Comparison of ENCODE assay signal across 8 mouse cellular contexts in the genomic region with DNA sequence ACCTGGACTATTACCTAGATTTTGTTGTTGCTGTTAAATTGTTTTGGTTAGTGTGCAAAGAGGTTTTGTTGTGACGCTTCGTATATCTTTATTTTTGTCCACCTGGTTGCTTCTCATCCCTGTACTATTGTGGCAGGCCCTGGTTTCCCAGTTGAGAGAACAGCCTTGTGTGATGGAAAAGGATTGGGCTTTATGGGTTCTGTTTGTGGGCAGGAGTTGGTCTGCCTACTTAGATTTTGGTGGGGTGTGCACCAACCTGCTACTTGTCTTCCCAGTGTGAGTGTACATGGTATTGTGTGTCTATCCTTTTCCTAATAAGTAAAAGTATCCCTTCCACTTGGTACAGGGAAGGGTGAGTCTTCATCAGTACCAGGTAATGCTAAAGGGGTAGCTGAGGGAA. TPM values are rescaled to one million over a fixed set of nuclear protein-coding genes. Genes with fewer than 3 reads are reported as not detected.
DNase-seq lines count a peak whose midpoint lies in the region; ATAC-seq and TF ChIP-seq lines count a peak whose summit lies in the region.

No protein-coding gene starts in this region.

- no peak for TF ChIP-seq CTCF in kidney, adult 2 months (conservative IDR thresholded peaks at IDR 0.05; ENCODE audit: insufficient read depth, insufficient read length, low read depth, low read length)
- TF ChIP-seq CTCF in G1E (IDR thresholded peaks at IDR 0.05; ENCODE audit: low read depth, low read length), result no peak

- peak overlapping the region; percentile 67; the same call in 1 of the 2 replicates for H3K4me2 ChIP-seq in kidney, embryonic 14.5 days (replicated peaks; ENCODE audit: low read depth, low read length)
- H3K4me2 ChIP-seq in forebrain, embryonic 15.5 days (replicated peaks), result peak overlapping the region; percentile 58
- H3K4me2 ChIP-seq in limb, embryonic 15.5 days, result peak overlapping the region; percentile 71; the same call in 1 of the 2 replicates

- no peak overlapping the region for H3K27ac ChIP-seq in kidney, embryonic 14.5 days (ENCODE audit: low read depth, low read length)
- H3K27ac ChIP-seq in kidney, adult 2 months (ENCODE audit: insufficient read depth, low read depth, low read length), result no peak overlapping the region
- no peak overlapping the region for H3K27ac ChIP-seq in forebrain, embryonic 15.5 days (replicated peaks)
- H3K27ac ChIP-seq in limb, embryonic 15.5 days, result peak overlapping the region; percentile 67; the same call in 1 of the 2 replicates

- H3K27me3 ChIP-seq in kidney, embryonic 14.5 days (ENCODE audit: control insufficient read depth, insufficient read depth, low read length), result no peaks in the 10 kb centered on the region
- H3K27me3 ChIP-seq in kidney, adult 2 months (replicated peaks; ENCODE audit: control insufficient read depth, insufficient read depth, low read length), result no peaks in the 10 kb centered on the region
- H3K27me3 ChIP-seq in G1E (ENCODE audit: insufficient read depth, low read length), result no peaks in the 10 kb centered on the region
- H3K27me3 ChIP-seq in forebrain, embryonic 15.5 days, result no peaks in the 10 kb centered on the region
- H3K27me3 ChIP-seq in limb, embryonic 15.5 days, result no peaks in the 10 kb centered on the region

- no peak for TF ChIP-seq POLR2A in kidney, adult 2 months (IDR thresholded peaks at IDR 0.05; ENCODE audit: low read depth, low read length)

- WGBS in kidney, embryonic 14.5 days, result 89% methylated on average over 2 of the region's 2 CpGs
- WGBS in kidney, adult 2 months, result 81% methylated on average over 2 of the region's 2 CpGs
- WGBS in forebrain, embryonic 15.5 days, result 85% methylated on average over 2 of the region's 2 CpGs
- 89% methylated on average over 2 of the region's 2 CpGs for WGBS in limb, embryonic 15.5 days

- no peak for ATAC-seq in kidney, embryonic 14.5 days (ENCODE audit: low FRiP score, low TSS enrichment)
- no peak for ATAC-seq in G1E (ENCODE audit: extremely low read depth, insufficient number of reproducible peaks, low FRiP score, poor library complexity, severe bottlenecking)
- no peak for ATAC-seq in forebrain, embryonic 15.5 days (replicated peaks)
- ATAC-seq in limb, embryonic 15.5 days (ENCODE audit: insufficient number of reproducible peaks, low FRiP score, low TSS enrichment, low read depth), result no peak

- H3K9me3 ChIP-seq in kidney, embryonic 14.5 days (ENCODE audit: control insufficient read depth, low read length), result no peaks in the 10 kb centered on the region
- H3K9me3 ChIP-seq in G1E (replicated peaks), result no peaks in the 10 kb centered on the region
- H3K9me3 ChIP-seq in forebrain, embryonic 15.5 days, result no peaks in the 10 kb centered on the region
- H3K9me3 ChIP-seq in limb, embryonic 15.5 days, result no peaks in the 10 kb centered on the region

- H3K9ac ChIP-seq in kidney, embryonic 14.5 days (ENCODE audit: low read depth, low read length), result peak overlapping the region; percentile 56; the same call in 1 of the 2 replicates
- H3K9ac ChIP-seq in forebrain, embryonic 15.5 days (replicated peaks), result peak overlapping the region; percentile 30; the same call in 1 of the 2 replicates
- 0 out of 2 replicates have a peak overlapping the region, but pooled peaks have one; percentile 17 for H3K9ac ChIP-seq in limb, embryonic 15.5 days

- peak overlapping the region; percentile 87; the same call in 1 of the 2 replicates for H3K4me3 ChIP-seq in kidney, embryonic 14.5 days (ENCODE audit: low read length)
- no peak overlapping the region for H3K4me3 ChIP-seq in kidney, adult 2 months (ENCODE audit: insufficient read depth, low read depth, low read length)
- H3K4me3 ChIP-seq in G1E (ENCODE audit: low read depth, low read length), result peak overlapping the region; percentile 88
- peak overlapping the region; percentile 99; the same call in 1 of the 2 replicates for H3K4me3 ChIP-seq in forebrain, embryonic 15.5 days
- H3K4me3 ChIP-seq in limb, embryonic 15.5 days, result peak overlapping the region; percentile 86

- peaks cover 3% of the 10 kb centered on the region; the same call in 1 of the 2 replicates for H3K36me3 ChIP-seq in kidney, embryonic 14.5 days (ENCODE audit: control insufficient read depth, insufficient read depth, low read length)
- no peaks in the 10 kb centered on the region for H3K36me3 ChIP-seq in kidney, adult 2 months (ENCODE audit: control insufficient read depth, insufficient read depth, low read length)
- peaks cover 82% of the 10 kb centered on the region for H3K36me3 ChIP-seq in G1E (replicated peaks)
- no peaks in the 10 kb centered on the region for H3K36me3 ChIP-seq in forebrain, embryonic 15.5 days
- peaks cover 3% of the 10 kb centered on the region; the same call in 1 of the 2 replicates for H3K36me3 ChIP-seq in limb, embryonic 15.5 days

- DNase-seq in kidney, adult 2 months, result no peak
- DNase-seq in G1E (ENCODE audit: low spot score), result no peak
- DNase-seq in c-Kit-positive CD71-positive TER-119-positive erythroid progenitor cells, embryonic 14.5 days (ENCODE audit: low spot score), result no peak
- DNase-seq in adrenal gland, postnatal 36 days, result no peak
- DNase-seq in urinary bladder, postnatal 25 days (ENCODE audit: low spot score), result no peak

- peaks cover 33% of the 10 kb centered on the region for H3K4me1 ChIP-seq in kidney, embryonic 14.5 days (ENCODE audit: control insufficient read depth, insufficient read depth, low read length)
- H3K4me1 ChIP-seq in kidney, adult 2 months (ENCODE audit: control insufficient read depth, insufficient read depth, low read length), result peaks cover 20% of the 10 kb centered on the region
- peaks cover 75% of the 10 kb centered on the region for H3K4me1 ChIP-seq in G1E (ENCODE audit: insufficient read depth, low read depth, low read length)
- H3K4me1 ChIP-seq in forebrain, embryonic 15.5 days, result peaks cover 66% of the 10 kb centered on the region
- H3K4me1 ChIP-seq in limb, embryonic 15.5 days, result peaks cover 57% of the 10 kb centered on the region

RNA-seq across cellular contexts. Expression of a gene that starts 2.9 kb away (rescaled TPM):
- 2.5 and 6.3 TPM in 2 replicates for polyA plus RNA-seq in kidney, embryonic 14.5 days (2014; fragmentation: Nextera tagmentation; extraction: Ambion mirVana)
- polyA plus RNA-seq in kidney, adult 2 months (2012; rRNA removed), result 42.1 and 57.2 TPM in 2 replicates
- total RNA-seq in G1E (2014; fragmentation: Nextera tagmentation) (37.7 and 58.5 TPM in 2 replicates), G1E (2017) (5.2 and 8.6 TPM in 2 replicates)
- polyA plus RNA-seq in G1E (2012), result 282 and 396 TPM in 2 replicates
- polyA plus RNA-seq in forebrain, embryonic 15.5 days (2015; fragmentation: Nextera tagmentation; extraction: Ambion mirVana), result 4.6 and 5.0 TPM in 2 replicates
- 5.7 and 6.2 TPM in 2 replicates for polyA plus RNA-seq in limb, embryonic 15.5 days (2015; fragmentation: Nextera tagmentation; extraction: Ambion mirVana)
- 100 to 1,000 TPM; 135 to 151 TPM for total RNA-seq in adrenal gland, postnatal 36 days (2021)

RNA-seq across cellular contexts. Expression of a gene that starts 3.2 kb away (rescaled TPM):
- 1.7 and 2.0 TPM in 2 replicates for polyA plus RNA-seq in kidney, embryonic 14.5 days (2014; fragmentation: Nextera tagmentation; extraction: Ambion mirVana)
- polyA plus RNA-seq in kidney, adult 2 months (2012; rRNA removed), result 1.5 and 9.7 TPM in 2 replicates
- 4.2 and 14.4 TPM in 2 replicates for total RNA-seq in G1E (2014; fragmentation: Nextera tagmentation)
- 1.3 and 2.4 TPM in 2 replicates for total RNA-seq in G1E (2017)
- 3.1 and 3.2 TPM in 2 replicates for polyA plus RNA-seq in G1E (2012)
- 1.8 and 2.3 TPM in 2 replicates for polyA plus RNA-seq in forebrain, embryonic 15.5 days (2015; fragmentation: Nextera tagmentation; extraction: Ambion mirVana)
- polyA plus RNA-seq in limb, embryonic 15.5 days (2015; fragmentation: Nextera tagmentation; extraction: Ambion mirVana), result 1.0 and 1.6 TPM in 2 replicates
- 1 to 10 TPM; 2.0 to 2.6 TPM for total RNA-seq in adrenal gland, postnatal 36 days (2021)

RNA-seq across cellular contexts. Expression of a gene that starts 3.5 kb away (rescaled TPM):
- 59.5 and 61.9 TPM in 2 replicates for polyA plus RNA-seq in kidney, embryonic 14.5 days (2014; fragmentation: Nextera tagmentation; extraction: Ambion mirVana)
- 32.6 and 35.9 TPM in 2 replicates for polyA plus RNA-seq in kidney, adult 2 months (2012; rRNA removed)
- total RNA-seq in G1E (2014; fragmentation: Nextera tagmentation) (96.5 and 160 TPM in 2 replicates), G1E (2017) (94.9 and 102 TPM in 2 replicates)
- 85.4 and 157 TPM in 2 replicates for polyA plus RNA-seq in G1E (2012)
- polyA plus RNA-seq in forebrain, embryonic 15.5 days (2015; fragmentation: Nextera tagmentation; extraction: Ambion mirVana), result 52.3 and 56.0 TPM in 2 replicates
- 83.6 and 88.0 TPM in 2 replicates for polyA plus RNA-seq in limb, embryonic 15.5 days (2015; fragmentation: Nextera tagmentation; extraction: Ambion mirVana)
- total RNA-seq in adrenal gland, postnatal 36 days (2021), result 10 to 100 TPM; 40.9 to 42.5 TPM

RNA-seq across cellular contexts. Expression of a gene that starts 29.4 kb away (rescaled TPM):
- 51.4 and 86.5 TPM in 2 replicates for polyA plus RNA-seq in kidney, embryonic 14.5 days (2014; fragmentation: Nextera tagmentation; extraction: Ambion mirVana)
- 90.6 and 121 TPM in 2 replicates for polyA plus RNA-seq in kidney, adult 2 months (2012; rRNA removed)
- total RNA-seq in G1E (2014; fragmentation: Nextera tagmentation) (13.3 and 14.4 TPM in 2 replicates), G1E (2017) (23.7 and 32.5 TPM in 2 replicates)
- 290 and 566 TPM in 2 replicates for polyA plus RNA-seq in G1E (2012)
- polyA plus RNA-seq in forebrain, embryonic 15.5 days (2015; fragmentation: Nextera tagmentation; extraction: Ambion mirVana), result 118 and 120 TPM in 2 replicates
- 118 and 124 TPM in 2 replicates for polyA plus RNA-seq in limb, embryonic 15.5 days (2015; fragmentation: Nextera tagmentation; extraction: Ambion mirVana)
- total RNA-seq in adrenal gland, postnatal 36 days (2021), result 100 to 1,000 TPM; 108 to 118 TPM

RNA-seq across cellular contexts. Expression of a gene that starts 29.5 kb away (rescaled TPM):
- polyA plus RNA-seq in kidney, embryonic 14.5 days (2014; fragmentation: Nextera tagmentation; extraction: Ambion mirVana), result 57.0 and 65.3 TPM in 2 replicates
- 100 and 114 TPM in 2 replicates for polyA plus RNA-seq in kidney, adult 2 months (2012; rRNA removed)
- total RNA-seq in G1E (2014; fragmentation: Nextera tagmentation) (32.3 and 33.5 TPM in 2 replicates), G1E (2017) (25.7 and 33.5 TPM in 2 replicates)
- polyA plus RNA-seq in G1E (2012), result 65.4 and 75.7 TPM in 2 replicates
- 119 and 120 TPM in 2 replicates for polyA plus RNA-seq in forebrain, embryonic 15.5 days (2015; fragmentation: Nextera tagmentation; extraction: Ambion mirVana)
- polyA plus RNA-seq in limb, embryonic 15.5 days (2015; fragmentation: Nextera tagmentation; extraction: Ambion mirVana), result 82.6 and 89.6 TPM in 2 replicates
- 10 to 100 TPM; 54.1 to 73.4 TPM for total RNA-seq in adrenal gland, postnatal 36 days (2021)
